Mouse (Mus musculus) retina, postnatal 7 days (tissue): ENCODE data around the gene Mrpl21.

Experiments used
- DNase-seq: peaks from one replicate; pipeline ENCODE4 v3.0.0-alpha.2; 2012; ENCODE audit warnings: low read depth, low spot score

Gene Mrpl21

DNA sequence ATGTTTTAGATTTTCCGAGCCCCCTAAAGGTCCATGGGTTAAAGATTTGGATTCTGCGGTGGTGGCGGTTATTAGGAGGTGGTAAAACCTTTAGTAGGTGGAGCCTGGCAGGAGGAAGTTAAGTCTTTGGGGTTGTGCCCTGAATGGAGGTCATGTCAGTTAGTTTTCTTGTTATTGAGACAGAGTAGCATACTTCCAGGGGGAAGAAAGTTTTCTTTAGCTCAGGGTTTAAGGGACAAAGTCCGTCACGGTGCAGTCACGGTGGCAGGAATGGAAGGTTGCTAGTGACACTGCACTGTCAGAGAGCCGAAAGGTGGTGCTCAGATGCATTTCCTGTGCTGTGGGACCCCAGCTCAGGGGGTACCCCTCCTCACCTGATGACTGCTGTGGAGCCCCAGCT is 15.1 kb downstream of the Mrpl21 start:
- DNase-seq, result no peak

- DNase-seq, result no peak
Measured at GRCm38 (mm10) chr19:3304017-3304416, 21.3 kb downstream of the Mrpl21 start.

DNA sequence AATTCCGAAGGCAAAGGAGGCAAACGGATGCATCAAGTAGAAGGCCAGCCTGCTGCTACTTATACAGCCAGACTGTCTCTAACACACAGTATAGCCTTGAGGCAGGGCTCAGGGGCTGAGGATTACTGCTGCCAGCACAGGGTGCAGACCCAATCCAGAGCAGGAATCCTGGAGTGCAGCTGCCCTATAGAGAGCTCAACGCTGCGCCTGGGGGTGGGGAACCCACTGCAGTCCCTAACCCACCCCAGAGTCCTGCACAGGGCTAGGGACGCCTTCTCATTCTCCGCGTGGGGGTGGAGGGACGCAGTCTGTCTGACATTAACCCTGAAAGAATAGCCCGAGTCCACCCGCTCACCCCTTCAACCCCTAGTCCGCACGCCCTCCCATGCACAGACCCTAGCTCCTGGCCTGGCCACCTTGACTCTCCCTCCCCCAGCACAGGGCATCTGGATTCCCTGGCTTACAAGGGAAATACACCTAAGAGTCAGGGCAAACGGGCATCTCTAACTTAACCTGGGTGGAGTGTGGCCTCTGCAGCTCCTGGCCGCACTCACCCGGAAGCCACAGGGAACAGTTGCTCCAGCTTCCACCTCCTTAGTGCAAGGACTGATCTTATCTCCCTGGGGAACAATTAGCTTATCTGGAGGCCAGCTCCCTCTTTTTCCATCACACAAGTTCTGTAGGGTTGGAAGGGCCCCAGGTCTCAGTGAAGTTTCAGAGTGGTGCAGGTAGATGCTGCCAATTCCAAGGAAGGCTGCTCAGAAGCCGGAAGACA is 24.7 kb downstream of the Mrpl21 start:
- DNase-seq, result no peak

GRCm38 (mm10) chr19:3319341-3319740 is 36.6 kb downstream of the Mrpl21 start:
- no peak for DNase-seq

- DNase-seq, result no peak
Measured at GRCm38 (mm10) chr19:3320086-3320485, 37.4 kb downstream of the Mrpl21 start.

DNA sequence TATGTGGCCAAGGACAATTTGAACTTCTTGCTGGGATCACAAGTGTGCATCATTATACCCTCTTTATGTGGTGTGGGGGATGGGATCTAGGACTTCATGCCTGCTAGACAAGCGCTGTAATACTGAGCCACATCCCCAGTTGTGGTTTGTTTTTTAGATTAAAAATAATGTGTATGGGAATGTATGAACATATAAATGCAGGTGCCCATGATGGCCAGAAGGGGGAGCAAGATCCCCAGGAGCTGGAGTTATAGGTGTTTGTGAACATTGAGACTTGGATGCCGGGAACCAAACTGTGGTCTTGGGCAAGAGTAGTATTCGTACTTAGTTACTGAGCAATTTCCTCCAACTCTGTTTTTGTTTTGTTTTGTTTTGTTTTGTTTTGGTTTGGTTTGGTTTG is 38.1 kb downstream of the Mrpl21 start:
- DNase-seq, result no peak

- DNase-seq, result no peak
Measured at GRCm38 (mm10) chr19:3321617-3322016, 38.9 kb downstream of the Mrpl21 start.

- DNase-seq, result no peak
Measured at GRCm38 (mm10) chr19:3322261-3322969, 39.7 kb downstream of the Mrpl21 start, which contains the start of gene Cpt1a. Cpt1a (plus strand) TSS chr19:3322334.

GRCm38 (mm10) chr19:3323201-3323621 is 40.5 kb downstream of the Mrpl21 start:
- no peak for DNase-seq

DNA sequence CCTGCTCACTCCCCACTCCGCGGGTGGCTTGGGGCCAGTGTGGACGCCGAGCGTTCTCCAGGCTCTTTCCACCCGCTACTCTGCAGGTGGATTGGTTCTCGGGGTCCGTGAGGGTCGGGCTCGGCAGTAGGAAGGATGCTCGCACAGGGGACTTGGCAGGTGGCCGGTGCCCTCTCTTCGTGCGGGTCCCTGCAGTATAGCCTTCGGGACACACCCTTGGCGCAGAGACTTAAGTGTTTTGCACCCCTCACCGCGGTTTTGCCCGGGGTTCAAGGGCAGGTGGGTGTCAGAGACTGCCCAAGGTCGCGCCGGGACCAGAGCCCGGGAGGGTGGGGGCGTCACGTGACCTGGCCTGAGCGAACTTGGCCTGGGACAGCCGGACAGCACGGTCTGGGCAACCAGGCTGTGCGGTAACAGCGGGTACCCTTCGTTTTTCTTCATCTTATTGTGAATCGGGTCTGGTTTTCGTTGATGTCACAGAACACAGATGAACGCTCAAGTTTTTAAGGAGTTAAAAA is 41.1 kb downstream of the Mrpl21 start:
- DNase-seq, result no peak

GRCm38 (mm10) chr19:3324271-3324811 is 41.6 kb downstream of the Mrpl21 start:
- DNase-seq, result no peak

GRCm38 (mm10) chr19:3324931-3325711 is 42.4 kb downstream of the Mrpl21 start:
- peak; percentile 85 for DNase-seq

- DNase-seq, result no peak
Measured at GRCm38 (mm10) chr19:3325771-3326478, 43.2 kb downstream of the Mrpl21 start.

DNA sequence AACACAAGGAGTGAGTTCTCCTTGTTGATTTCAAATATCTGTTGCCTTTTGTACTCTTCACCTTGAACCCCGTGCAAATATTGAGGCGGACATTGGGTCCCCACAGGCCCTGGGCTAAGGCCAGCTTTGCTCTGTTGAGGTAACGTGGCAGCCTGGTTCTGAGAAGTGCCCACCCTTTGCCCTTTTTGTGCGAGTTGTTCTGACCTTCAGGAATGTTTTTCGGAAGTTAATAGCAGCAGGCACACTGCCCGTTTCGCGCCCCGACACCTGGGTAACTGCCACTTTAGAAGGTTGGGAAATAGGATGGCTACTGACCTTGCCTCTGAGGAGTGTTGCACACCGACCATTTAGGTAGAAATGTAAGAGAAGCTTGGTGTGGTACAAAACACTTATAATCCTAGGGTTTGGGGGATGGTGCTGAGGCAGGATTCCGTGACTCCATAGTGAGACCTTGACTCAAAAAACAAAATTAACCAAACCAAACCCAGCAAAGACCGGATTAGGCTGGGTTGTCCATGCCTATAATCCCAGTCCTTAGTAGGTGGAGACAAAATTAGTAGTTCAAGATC is 43.9 kb downstream of the Mrpl21 start:
- no peak for DNase-seq

DNA sequence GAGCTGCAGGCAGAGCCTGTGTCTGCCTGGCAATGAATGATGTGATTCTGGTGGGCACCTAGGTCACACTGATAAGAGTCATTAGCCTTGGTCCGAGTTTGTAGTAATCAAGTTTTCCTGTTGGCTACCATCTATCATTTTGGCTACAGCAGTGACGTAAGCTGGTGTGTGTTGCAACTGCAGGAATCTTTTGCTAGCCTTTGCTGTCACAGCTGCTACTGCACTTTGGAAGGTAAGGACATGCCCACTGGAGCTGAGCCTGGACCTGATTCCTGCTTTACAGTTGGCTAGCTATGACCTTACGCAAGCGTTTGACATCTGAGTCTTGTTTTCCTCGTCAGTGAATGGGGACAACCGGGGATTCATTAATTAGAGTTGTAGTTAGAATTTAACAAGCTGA is 50.5 kb downstream of the Mrpl21 start:
- no peak for DNase-seq

GRCm38 (mm10) chr19:3333694-3334515 is 51.2 kb downstream of the Mrpl21 start:
- no peak for DNase-seq

DNA sequence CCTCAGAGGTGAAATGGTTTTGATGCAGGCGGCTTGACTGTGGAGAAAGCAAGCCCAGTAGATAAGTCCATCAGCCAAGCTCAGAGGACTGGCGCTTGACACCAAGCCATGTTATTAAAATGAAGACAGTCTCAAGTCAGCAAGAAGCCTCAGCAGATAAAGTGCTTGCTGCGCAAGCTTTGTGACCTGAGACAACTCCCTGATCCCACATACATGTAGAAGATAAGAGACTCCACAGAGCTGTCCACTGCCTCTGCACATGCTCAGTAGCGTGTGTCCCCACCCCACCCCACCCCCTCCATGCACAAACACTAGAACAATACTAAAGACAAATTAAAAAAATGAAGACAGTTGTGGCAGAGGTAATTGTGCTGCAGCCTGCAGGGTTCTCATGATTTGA is 51.8 kb downstream of the Mrpl21 start:
- DNase-seq, result no peak

- no peak for DNase-seq
Measured at GRCm38 (mm10) chr19:3335917-3336316, 53.2 kb downstream of the Mrpl21 start.

GRCm38 (mm10) chr19:3336485-3337255 is 54.0 kb downstream of the Mrpl21 start:
- DNase-seq, result no peak
